Mouse (Mus musculus) c-Kit-positive CD71-positive TER-119-negative erythroid progenitor cells, embryonic 14.5 days (primary cell): ENCODE data around the gene Car6.

Source experiments
- DNase-seq: peaks from one replicate; pipeline ENCODE4 v3.0.0-alpha.2; 2013; ENCODE audit warnings: low read depth

The Car6 gene

DNA sequence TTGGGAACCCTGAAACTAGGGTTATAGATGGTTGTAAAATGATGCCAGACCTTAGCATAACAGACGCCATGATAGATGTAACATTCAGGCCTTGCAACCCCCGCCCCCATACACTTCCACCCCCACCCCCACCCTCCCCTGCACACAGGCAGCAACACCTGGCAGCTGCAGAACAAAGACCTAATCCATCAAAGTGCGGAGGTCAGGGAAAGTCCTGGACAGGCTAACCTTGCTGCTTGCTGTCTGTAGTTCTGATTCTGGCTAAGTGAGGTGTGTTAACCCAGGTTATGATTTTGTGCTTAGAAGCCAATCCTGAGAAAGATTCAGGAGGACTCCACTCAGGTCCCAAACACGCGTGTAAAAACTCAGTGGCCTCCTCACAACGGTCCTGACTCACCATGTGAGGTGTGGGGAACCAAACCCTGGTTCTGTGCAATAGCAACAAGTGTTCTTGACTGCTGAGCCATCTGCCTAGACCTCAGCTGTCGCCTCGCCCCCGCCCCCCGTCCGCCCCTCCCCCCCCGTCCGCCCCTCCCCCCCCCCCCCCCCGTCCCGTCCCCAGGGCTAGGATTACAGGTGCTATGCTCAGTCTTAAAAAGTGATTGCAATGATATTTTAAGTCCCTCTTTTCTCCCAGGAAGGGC, 28.7 kb upstream of the Car6 start:
- no peak for DNase-seq

DNA sequence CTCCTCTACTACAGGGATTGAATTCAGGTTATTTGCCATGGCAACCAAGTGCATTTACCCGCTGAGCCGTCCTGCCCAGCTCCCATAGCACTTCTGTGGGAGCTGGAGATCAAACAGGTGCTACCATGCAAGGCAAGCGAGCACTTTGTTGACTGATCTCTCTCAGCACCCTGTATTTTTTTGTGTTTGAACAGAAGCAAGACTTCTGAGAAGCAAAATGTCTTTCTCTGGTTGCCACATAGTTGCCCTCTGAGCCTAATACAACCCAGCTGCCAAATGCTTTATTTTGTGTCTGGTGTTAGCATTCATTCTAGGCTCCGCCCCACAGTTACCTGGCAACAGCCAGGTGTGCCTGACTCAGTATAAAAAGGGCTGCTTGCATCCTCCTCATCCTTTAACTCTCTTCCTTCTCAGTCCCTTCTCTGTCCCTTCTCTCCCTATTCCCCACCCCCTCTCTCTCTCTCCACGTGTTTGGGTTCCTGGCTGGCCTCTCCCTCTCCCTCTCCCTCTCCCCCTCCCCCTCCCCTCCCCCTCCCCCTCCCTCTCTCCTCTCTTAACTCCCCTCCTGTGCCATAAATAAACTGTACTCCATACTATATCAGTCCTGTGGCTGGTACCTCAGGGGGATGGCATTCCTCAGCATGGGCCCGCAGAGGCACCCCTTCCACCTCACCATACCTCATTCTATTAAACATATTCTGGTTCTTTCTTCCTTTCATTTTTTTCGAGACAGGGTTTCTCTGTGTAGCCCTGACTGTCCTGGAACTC, 27.6 kb upstream of the Car6 start:
- DNase-seq, result no peak

DNA sequence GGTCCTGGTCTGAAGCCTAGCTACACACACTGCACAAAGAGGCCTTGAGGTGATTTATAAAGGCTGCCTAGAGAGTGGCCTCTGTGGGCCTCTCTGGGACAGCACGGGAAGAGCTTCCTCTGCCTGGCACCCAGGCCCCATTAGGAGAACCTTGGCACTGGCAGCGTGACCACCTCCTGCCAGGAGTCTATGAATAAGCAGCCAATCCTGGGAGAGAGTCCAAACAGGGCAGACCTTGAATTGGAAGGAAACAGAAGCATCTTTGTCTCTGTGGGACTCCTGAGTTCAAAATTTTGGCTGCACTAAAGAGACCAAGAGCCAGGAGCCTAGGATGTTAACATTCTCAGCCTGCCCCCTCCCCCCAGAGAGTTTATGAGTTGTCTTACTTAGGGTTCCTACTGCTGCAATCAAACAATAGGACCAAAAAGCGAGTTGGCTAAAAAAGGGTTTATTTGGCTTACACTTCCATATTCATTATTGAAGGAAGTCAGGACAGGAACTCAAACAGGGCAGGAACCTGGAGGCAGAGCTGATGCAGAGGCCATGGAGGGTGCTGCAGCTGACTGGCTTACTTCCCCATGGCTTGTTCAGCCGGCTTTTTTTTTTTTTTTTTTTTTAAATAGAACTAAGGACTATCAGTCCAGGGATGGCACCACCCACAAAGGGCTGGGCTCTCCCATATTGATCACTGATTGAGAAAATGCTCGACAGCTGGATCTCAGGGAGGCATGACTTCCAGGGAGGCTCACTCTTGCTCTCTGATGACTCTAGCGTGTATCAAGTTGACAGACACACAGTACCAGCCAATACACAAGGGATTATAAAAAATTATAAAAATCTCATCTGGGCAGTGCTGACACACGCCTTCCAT, 25.9 kb upstream of the Car6 start:
- DNase-seq, result no peak

DNA sequence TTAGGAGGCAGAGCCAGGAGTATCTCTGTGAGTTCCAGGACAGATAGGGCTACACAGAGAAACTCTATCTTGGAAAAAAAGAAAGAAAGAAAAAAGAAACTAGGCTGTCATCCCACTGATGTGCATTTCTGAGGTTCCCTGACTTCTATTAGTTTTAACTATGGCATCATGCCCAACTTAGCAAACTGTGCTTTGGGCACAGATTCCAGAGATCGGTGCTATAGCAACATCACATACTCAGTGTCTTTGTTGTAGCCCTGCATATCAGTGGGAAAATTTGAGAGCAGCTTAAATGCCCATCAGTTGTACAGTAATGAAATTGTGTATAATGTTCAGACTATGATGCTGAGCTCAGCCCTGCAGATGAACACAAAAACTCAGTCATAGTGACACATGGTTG, 24.6 kb upstream of the Car6 start:
- DNase-seq, result no peak

DNA sequence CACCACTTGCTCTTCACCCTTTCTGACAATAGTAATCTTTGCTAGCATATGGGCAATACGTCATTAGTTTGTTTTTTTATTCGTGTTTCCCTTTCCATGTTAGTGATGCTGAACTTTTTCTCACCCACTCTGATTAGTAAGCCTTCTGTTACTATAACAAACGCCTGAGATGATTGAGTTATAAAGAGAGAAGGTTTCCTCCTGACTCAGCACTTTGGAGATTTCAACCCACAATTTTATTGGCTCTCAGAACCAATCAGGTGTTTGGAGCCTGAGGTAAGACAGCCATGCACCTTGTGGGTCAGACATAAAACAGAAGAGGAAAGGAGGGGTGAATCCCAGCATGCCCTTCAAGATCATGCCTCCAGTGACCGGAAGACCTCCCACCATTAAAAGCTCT, 22.7 kb upstream of the Car6 start:
- no peak for DNase-seq

DNA sequence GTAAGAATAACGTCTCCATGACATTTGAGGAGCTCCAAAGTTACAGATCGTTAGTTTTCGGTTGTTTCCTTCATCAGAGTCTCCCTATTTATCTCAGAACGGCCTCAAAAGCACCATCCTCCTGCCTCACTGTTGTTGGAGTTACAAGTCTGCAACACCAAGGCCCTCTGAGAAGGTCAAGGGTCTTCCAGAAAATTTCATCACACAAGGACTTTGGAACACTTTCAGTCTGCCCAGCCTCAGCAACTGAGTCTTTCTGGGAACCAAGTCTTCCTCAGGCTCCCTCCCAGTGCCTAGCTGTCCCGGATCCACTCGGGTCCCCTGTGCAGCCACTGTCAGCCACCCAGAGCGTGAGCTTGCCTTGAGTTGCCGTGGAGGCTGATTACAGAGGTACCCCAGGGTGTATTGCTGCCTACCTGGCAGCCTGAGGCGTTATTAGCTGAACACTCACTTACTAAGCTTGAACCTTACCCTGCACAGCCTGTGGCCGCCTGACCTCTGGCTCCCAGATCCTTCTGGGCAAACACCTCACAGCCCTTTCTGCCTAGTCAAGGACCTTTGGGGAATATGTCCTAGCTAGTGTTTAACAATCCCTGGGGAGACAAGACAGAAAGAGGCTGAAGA, 20.0 kb upstream of the Car6 start:
- no peak for DNase-seq

DNA sequence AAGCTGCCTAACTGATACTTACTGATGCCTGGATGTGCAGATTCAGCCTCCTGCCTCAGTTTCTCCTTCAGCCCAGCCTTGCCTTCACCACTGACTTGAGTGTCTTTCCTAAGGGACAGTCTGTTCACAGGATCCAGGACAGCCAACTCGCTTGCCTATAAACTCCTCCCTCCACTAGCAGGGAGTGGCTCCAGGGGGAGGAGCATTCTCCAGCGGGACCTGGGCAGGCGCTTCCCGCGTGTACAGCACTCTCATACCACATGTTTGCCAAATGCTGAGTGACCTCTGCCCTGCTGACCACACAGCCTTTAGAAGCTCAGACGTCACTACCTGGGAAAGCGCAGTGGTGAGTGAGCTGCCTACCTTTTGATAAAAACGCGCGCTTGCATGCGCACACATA, 19.5 kb upstream of the Car6 start:
- no peak for DNase-seq

DNA sequence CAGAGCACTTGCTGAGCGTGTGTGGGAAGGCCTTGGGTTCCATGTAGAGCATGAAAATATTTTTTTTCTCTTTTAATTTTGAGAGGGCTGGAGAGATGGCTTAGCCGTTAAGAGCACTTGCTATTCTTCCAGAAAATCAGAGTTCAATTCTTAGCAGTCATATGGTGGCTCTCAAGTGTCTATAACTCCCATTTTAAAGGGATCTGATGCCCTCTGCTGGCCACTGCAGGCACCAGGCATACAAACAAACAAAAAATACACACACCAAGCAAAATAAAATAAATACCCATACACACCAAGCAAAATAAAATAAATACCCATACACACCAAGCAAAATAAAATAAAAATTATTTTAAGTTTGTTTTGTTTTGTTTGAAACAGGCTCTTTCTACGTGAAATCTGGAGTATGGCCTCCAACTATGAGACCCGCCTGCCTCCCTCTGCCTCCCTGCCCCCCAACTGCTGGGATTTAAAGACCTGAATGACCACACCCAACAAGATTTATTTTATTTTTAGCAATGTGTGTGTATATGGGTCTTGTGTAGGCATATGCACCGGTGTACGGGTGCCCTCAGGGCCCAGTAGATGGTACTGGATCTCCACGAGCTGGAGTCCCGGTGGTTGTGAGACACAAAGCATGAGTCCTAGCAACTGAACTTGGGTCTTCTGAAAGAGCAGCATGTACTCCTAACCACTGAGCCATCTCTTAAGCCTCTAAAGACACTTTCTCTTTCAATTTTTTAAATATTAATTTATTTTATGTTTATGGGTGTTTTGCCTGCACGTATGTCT, 18.6 kb upstream of the Car6 start:
- no peak for DNase-seq

DNA sequence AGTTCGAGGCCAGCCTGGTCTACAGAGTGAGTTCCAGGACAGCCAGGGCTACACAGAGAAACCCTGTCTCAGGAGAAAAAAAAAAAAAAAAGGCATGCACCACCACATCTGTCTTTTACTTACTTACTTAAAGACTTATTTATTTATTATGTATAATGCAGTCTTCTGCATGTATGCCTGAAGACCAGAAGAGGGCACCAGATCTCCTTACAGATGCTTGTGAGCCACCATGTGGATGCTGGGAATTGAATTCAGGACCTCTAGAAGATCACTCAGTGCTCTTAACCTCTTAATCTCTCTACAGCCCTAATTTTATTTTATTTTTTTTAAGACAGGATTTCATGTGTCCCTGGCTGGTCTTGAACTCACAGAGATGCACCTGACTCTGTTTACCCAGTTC, 16.8 kb upstream of the Car6 start:
- no peak for DNase-seq

DNA sequence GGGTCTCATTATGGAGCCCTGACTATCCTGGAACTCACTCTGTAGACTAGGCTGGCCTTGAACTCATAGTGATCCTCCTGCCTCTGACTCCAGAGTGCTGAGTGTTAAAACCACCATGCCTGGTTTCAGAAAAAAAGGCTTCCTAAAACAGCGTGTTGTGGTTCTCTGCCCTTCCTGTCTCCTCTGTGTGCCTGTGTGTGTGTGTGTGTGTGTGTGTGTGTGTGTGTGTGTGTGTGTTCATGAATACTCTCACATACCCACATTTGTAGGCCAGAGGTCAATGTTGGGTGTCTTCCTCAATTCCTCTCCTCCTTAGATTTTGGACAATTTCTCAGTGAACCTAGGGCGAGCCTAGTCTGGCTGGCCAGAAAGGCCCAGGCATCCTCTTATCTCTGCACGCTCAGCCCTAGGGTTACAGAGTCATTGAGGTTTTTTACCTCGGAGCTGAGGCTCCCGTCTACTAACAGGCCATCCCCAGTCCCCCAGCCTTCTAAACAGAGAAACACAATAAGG, 16.0 kb upstream of the Car6 start:
- DNase-seq, result no peak

DNA sequence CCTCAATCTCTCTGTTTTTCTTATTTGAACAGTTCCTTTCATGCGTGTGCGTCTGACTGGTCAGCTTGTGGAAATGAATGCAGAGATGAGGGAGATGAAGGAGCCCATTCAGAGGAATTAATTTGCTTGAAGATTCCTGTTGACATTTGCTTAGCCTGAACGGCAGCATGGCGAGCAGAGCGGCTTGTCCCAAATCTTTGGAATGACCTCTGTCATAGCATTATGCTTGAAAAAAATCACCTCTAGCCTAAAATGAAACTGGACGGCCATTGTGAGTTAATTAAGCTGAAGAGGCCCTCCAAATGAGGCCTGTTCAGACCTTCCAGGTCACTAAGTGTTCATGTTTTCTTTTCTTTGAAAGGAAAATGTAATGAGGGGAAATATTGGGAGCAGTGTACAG, 15.3 kb upstream of the Car6 start:
- DNase-seq, result no peak

DNA sequence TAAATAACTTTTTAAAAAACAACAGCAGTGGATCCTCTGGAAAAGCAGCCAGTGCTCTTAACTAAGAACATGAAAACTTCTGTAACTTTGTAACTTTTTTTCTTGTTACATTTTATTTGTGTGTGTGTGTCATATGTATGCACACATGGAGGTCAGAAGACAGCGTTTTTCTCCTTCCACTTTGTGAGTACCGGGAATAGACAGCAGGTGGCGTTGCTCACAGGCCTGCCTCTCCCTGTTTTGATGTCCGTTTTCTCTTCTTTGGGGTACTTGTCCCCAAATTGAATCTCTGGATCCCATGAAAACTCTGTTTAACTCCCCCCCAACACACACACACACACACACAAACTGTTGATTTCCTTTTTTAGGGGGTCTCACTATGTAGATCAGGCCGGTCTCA, 12.8 kb upstream of the Car6 start:
- no peak for DNase-seq

DNA sequence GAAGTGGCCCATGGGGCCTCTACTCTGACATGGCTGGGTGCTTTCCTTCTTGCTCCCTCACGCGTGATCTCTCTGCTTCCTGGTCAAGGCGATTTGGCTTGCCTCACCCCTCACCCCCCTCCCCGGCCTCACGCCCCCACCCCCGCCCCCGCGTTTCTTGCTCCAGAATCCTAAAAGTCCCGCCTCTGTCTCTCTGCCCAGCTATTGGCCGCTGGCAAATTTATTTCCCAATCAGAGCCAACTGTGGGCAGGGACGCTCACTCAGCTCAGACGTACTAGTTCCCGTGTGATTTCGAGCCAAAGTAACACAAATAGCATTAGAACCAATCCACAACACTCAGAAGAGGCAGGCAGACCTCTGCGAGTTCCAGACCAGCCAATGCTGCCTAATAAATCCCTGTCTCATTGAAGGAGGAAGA, 11.4 kb upstream of the Car6 start:
- peak; percentile 60 for DNase-seq

DNA sequence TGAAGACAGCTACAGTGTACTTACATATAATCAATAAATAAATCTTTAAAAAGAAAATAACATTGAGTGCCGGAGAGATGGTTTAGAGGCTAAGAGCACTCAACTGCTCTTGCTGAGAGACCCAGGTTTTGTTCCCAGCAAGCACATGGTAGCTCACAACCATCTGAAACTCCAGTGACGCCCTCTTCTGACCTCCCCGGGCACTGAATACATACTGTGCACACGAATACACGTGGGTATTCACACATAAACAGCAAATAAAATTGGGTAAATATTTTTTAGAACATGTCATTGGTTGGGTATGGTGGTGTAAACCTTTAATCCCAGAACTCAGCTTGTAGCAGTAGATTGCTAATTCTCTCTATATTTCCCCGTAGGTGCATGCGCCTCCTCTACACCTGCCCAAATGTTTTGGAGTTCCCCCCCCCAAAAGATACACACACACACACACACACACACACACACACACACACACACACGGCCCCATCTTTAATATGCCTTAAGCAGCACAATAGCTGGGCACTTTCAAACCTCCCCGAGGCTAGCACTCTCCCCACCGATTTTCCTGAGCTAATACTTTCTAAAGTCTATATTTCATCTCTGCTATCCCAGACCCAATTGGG, 10.9 kb upstream of the Car6 start:
- DNase-seq, result no peak

DNA sequence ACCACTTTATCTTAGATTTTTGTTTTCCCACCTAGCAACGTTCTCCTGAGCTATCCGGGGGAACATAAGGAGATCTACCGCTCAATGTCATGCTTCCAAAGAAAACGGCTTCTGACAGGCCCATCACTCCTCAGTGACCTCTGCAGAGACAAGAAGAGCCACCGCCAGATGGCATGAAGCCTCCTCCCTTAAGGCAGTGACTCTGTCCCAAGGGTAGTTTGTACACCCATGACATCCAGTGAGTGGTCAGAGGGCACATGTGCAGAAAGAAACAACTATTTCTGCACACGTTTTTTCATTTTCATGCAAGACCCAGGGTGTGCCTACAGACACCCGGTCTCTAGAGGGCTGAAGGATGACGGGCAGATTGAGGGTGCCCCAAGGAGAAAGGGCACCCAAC, 9.2 kb upstream of the Car6 start:
- no peak for DNase-seq

DNA sequence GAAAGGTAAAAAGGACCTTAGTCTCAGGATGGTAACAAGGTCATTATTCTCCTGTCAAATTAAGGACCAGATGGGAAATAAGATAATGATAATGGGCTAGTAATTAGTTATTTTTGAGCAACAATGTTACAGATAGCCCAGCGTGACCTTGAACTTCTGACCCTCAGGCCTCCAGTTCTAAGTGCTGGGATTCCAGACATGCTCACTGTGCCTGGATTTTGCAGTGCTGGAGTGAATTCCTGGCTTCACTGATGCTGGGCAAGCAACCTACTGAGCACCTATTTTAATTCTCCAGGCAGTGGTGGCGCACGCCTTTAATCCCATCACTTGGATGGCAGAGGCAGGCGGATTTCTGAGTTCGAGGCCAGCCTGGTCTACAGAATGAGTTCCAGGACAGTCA, 8.6 kb upstream of the Car6 start:
- DNase-seq, result no peak

DNA sequence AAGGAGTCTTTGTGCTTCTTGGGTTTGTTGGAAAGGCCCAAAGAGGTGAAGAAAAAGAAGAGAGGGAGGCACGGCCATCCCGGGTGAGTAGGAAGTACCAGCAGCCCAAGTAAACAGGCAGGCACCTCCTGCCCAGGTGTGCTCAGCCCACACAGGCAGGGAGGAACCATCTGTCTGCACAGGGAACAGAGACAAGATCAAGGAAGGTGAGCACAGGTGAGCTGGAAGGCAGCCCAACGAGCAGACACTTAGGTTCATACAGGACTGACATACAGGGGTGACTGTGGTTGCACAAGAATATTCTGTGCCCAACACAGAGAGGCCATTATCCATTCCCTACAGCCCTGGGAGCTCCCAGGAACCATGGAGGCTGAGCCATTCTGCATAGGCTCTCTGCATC, 3.7 kb upstream of the Car6 start:
- no peak for DNase-seq

DNA sequence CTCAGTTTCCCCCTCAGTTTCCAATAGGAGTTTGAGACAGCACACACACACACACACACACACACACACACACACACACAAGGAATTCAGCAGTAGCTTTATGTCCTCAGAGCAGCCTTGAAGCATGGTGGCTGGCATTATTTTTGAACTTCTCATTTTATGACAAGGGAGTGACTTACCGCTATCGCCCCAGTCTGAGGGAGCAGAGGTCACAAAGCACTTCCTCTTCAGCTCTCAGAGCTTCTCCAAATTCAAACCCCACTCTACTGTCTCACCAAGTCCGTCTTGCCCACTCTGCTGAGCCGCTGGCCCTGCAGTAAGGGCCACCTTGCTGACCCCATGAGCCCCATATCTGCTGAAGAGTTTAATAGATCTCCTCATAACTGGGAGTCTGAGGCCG, 1.6 kb upstream of the Car6 start:
- DNase-seq, result no peak

DNA sequence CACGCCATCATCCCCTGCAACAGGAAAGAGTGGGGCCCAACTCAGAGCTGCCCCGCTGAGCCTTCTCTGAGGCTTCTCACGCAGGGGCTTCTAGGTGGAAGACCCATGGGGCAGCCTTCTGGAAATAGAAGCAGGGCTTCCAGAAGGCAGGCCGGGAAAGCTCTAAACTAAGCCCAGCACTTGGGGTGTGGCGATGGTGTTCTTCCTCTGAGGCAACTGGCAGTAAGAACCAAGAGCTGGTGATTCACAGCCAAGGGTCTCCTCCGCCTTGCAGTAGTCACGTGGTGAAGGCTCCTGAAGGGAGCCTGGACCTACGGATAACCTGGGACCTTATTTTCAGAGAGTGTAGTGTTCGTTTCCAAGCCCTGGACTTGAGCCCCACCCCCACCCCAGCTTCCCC, 2.9 kb downstream of the Car6 start:
- no peak for DNase-seq

DNA sequence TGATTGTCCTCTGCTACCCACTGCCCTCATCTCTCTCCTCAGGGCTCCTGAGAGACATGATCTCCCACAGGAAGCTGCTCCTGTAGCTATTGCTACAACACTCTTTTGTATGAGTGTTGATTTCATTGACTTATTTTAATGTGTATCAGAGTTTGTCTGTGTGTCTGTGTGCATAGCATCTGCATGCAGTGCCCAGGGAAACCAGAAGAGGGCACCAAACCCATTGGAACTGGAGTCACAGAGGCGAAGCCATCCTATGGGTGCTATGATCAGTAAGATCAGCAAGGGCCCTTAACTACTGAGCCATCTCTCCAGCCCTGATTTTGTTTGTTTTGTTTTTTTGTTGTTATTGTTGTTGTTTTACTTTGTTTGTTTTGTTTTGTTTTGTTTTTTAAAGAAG, 7.2 kb downstream of the Car6 start:
- DNase-seq, result no peak

DNA sequence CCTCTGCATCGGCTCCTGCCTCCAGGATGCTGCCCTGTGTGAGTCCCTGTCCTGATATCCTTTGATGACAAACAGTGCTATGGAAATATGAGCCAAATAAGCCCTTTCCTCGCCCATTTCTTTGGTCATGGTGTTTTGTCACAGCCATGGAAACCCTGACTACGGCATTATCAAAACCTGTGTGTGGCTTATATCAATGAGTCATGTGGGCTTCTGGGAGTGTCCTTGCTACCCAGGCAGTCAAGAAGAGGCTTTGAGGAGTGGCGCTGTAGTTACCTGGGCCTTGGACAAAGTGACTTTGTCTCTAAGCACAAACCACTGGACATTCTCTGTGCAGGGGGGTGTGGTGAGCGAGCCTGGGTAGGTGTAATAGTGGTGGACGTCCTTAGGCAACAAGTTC, 8.9 kb downstream of the Car6 start:
- no peak for DNase-seq
